In the genomic region with DNA sequence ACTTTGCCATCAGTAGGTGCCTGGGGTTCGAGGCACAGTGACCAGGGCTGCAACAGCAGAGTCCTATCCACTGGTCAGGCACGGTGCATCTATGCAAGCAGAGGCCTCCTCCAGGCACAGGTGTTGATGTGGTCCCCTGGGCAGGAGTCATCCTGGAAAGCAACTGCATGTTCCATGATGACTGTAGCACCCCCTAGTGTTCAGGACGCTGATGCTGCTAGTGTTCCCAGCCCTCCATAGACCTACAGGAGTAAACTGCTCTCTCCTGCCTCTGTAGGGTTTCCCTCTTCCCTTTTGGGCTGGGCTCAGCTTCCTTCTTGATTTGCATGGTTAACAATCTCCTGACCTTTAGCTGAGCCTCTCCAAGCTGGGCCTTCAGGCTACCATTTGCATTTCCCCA, we compare ENCODE assay signal across 8 mouse cellular contexts.
DNase-seq lines count a peak whose midpoint lies in the region; ATAC-seq and TF ChIP-seq lines count a peak whose summit lies in the region.

No protein-coding gene starts in this region.

- peak; percentile 15 for DNase-seq in urinary bladder, postnatal 25 days (ENCODE audit: low spot score)
- no peak for DNase-seq in urinary bladder, postnatal 36 days (ENCODE audit: low spot score in 2 of 2)
- DNase-seq in cerebellum, adult 9-10 months, result peak; percentile 34
- DNase-seq in gastrocnemius, adult 2 months, result peak; percentile 66
- DNase-seq in kidney, postnatal 4 days, result peak; percentile 70 to 77
- DNase-seq in lung, adult 2 months, result peak; percentile 16
- DNase-seq in right cerebral cortex, postnatal 25 days, result peak; percentile 27

- H3K27ac ChIP-seq in gastrocnemius, adult 2 months, result no peak overlapping the region

- WGBS in lung, adult 2 months, result 44% methylated on average over 3 of the region's 3 CpGs

- intact Hi-C loops in gastrocnemius, adult 2 months (cut with DNase I), result loop anchor here (1.0 kb wide), 1 partner anchor 74 kb away; no protein-coding TSS in a partner anchor

- H3K4me3 ChIP-seq in gastrocnemius, adult 2 months, result no peak overlapping the region
- no peak overlapping the region for H3K4me3 ChIP-seq in lung, adult 2 months (replicated peaks; ENCODE audit: extremely low read depth, low read depth, low read length)

- no peak for TF ChIP-seq POLR2A in lung, adult 2 months (IDR thresholded peaks at IDR 0.05; ENCODE audit: borderline replicate concordance, extremely low read depth, low read depth, low read length)

- ATAC-seq in erythroblast, adult 5-6 weeks (replicated peaks; ENCODE audit: low FRiP score, poor library complexity, severe bottlenecking), result no peak

- no peaks in the 10 kb centered on the region for H3K4me1 ChIP-seq in lung, adult 2 months (ENCODE audit: control insufficient read depth, insufficient read depth, low read length)

- peak; percentile 77 for TF ChIP-seq CTCF in gastrocnemius, adult 2 months (IDR thresholded peaks at IDR 0.05)
- peak; percentile 70 for TF ChIP-seq CTCF in lung, adult 2 months (IDR thresholded peaks at IDR 0.05; ENCODE audit: insufficient read depth, low read length)

Comparison
In these comparisons a context has a peak if more than half of its experiments do, and no peak if none do; other contexts are left out.
1. DNase-seq: peak in urinary bladder, postnatal 25 days (single experiment), cerebellum, adult 9-10 months (single experiment), gastrocnemius, adult 2 months (single experiment), kidney, postnatal 4 days (2 of 2), lung, adult 2 months (single experiment) and right cerebral cortex, postnatal 25 days (single experiment); none in urinary bladder, postnatal 36 days (0 of 2).